ENCODE assay signal across 30 mouse cellular contexts in the genomic region with DNA sequence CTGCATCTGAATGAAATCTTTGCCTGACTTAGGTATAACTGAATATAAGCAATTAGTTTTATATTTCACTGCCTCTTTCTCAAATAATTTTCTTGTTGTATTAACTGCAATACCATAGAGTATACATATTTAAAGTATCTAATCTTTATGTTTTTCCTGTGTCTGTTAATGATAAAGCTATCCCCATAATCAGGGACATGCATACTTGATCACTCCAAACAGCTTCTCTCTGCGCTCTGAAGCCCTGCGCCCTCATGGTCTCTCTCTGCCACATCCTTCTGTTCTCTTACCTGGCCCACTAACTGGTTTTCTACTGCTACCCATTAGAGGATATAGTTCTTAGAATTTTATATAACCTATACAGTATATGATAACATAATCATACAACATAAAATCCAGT. TPM values are rescaled to one million over a fixed set of nuclear protein-coding genes. Genes with fewer than 3 reads are reported as not detected.
DNase-seq lines count a peak whose midpoint lies in the region; ATAC-seq lines count a peak whose summit lies in the region.
"Had no signal": no experiment of that assay in that cellular context is flagged by ENCODE, and none has a peak within 500 bp of the region (broad histone marks: within the 10 kb centered on the region; RNA-seq: fewer than 3 reads in every experiment).

No protein-coding gene starts in this region.

- no peaks in the 10 kb centered on the region for H3K9me3 ChIP-seq in liver, embryonic 11.5 days (ENCODE audit: control insufficient read depth, low read length)
- no peaks in the 10 kb centered on the region for H3K9me3 ChIP-seq in liver, embryonic 13.5 days (replicated peaks)
- no peaks in the 10 kb centered on the region for H3K9me3 ChIP-seq in liver, embryonic 16.5 days (replicated peaks; ENCODE audit: control insufficient read depth, low read length)
- H3K9me3 ChIP-seq: embryonic facial prominence, embryonic 12.5 days; embryonic facial prominence, embryonic 15.5 days; forebrain, embryonic 12.5 days; forebrain, embryonic 15.5 days; G1E; heart, embryonic 12.5 days; heart, embryonic 15.5 days had no signal

- H3K4me3 ChIP-seq in liver, embryonic 11.5 days (ENCODE audit: low read depth, low read length) = no peak overlapping the region
- H3K4me3 ChIP-seq in liver, embryonic 13.5 days (replicated peaks) = no peak overlapping the region
- H3K4me3 ChIP-seq in liver, embryonic 16.5 days (ENCODE audit: low read depth, low read length) = no peak overlapping the region
- H3K4me3 ChIP-seq: embryonic facial prominence, embryonic 12.5 days; embryonic facial prominence, embryonic 15.5 days; forebrain, embryonic 12.5 days; forebrain, embryonic 15.5 days; heart, embryonic 12.5 days; heart, embryonic 15.5 days had no signal

- 71% methylated on average over 2 of the region's 2 CpGs for WGBS in liver, embryonic 11.5 days
- 51% methylated on average over 2 of the region's 2 CpGs for WGBS in liver, embryonic 13.5 days (ENCODE audit: insufficient replicate concordance)
- 21% methylated on average over 2 of the region's 2 CpGs for WGBS in liver, embryonic 16.5 days (ENCODE audit: insufficient replicate concordance)

- no peak overlapping the region for H3K27ac ChIP-seq in liver, embryonic 11.5 days (ENCODE audit: low read depth, low read length)
- H3K27ac ChIP-seq in liver, embryonic 13.5 days = no peak overlapping the region
- no peak overlapping the region for H3K27ac ChIP-seq in liver, embryonic 16.5 days (ENCODE audit: low read length)
- H3K27ac ChIP-seq: embryonic facial prominence, embryonic 12.5 days; embryonic facial prominence, embryonic 15.5 days; forebrain, embryonic 12.5 days; forebrain, embryonic 15.5 days; heart, embryonic 15.5 days; hindbrain, embryonic 14.5 days; hindbrain, postnatal 0 days had no signal

- H3K36me3 ChIP-seq in liver, embryonic 11.5 days (ENCODE audit: control insufficient read depth, insufficient read depth, low read length) = no peaks in the 10 kb centered on the region
- H3K36me3 ChIP-seq in liver, embryonic 13.5 days = peaks cover 12% of the 10 kb centered on the region; the same call in 1 of the 2 replicates
- H3K36me3 ChIP-seq in liver, embryonic 16.5 days (ENCODE audit: control insufficient read depth, insufficient read depth) = no peaks in the 10 kb centered on the region
- H3K36me3 ChIP-seq: forebrain, embryonic 12.5 days; forebrain, embryonic 15.5 days; heart, embryonic 15.5 days had no signal

- H3K27me3 ChIP-seq in liver, embryonic 11.5 days (replicated peaks; ENCODE audit: control insufficient read depth, insufficient read depth, low read length) = no peaks in the 10 kb centered on the region
- no peaks in the 10 kb centered on the region for H3K27me3 ChIP-seq in liver, embryonic 13.5 days
- no peaks in the 10 kb centered on the region for H3K27me3 ChIP-seq in liver, embryonic 16.5 days (ENCODE audit: control insufficient read depth, insufficient read depth, low read depth, low read length)
- H3K27me3 ChIP-seq: CH12.LX; embryonic facial prominence, embryonic 12.5 days; embryonic facial prominence, embryonic 15.5 days; forebrain, embryonic 12.5 days; forebrain, embryonic 15.5 days; heart, embryonic 12.5 days; heart, embryonic 15.5 days had no signal

- ATAC-seq in liver, embryonic 11.5 days (replicated peaks; ENCODE audit: low FRiP score) = peak; percentile 51; the same call in 1 of the 2 replicates
- ATAC-seq in liver, embryonic 13.5 days (ENCODE audit: low read depth) = peak; percentile 64; the same call in 1 of the 2 replicates
- peak; percentile 64; the same call in 1 of the 2 replicates for ATAC-seq in liver, embryonic 16.5 days (ENCODE audit: low read depth)
- peak; percentile 40 for ATAC-seq in megakaryocyte-erythroid progenitor cell, adult 5-6 weeks (replicated peaks; ENCODE audit: low FRiP score, low TSS enrichment, poor library complexity, severe bottlenecking)
- ATAC-seq: forebrain, embryonic 15.5 days; hindbrain, postnatal 0 days; inflammation-experienced regulatory T-cells, adult 6 months had no signal

- no peak overlapping the region for H3K4me2 ChIP-seq in liver, embryonic 11.5 days
- no peak overlapping the region for H3K4me2 ChIP-seq in liver, embryonic 13.5 days
- no peak overlapping the region for H3K4me2 ChIP-seq in liver, embryonic 16.5 days (ENCODE audit: low read depth, low read length)
- H3K4me2 ChIP-seq: embryonic facial prominence, embryonic 12.5 days; embryonic facial prominence, embryonic 15.5 days; forebrain, embryonic 12.5 days; forebrain, embryonic 15.5 days; heart, embryonic 12.5 days; heart, embryonic 15.5 days; hindbrain, embryonic 14.5 days had no signal

- no peak overlapping the region for H3K9ac ChIP-seq in liver, embryonic 11.5 days (ENCODE audit: low read depth, low read length)
- no peak overlapping the region for H3K9ac ChIP-seq in liver, embryonic 13.5 days
- no peak overlapping the region for H3K9ac ChIP-seq in liver, embryonic 16.5 days (ENCODE audit: low read depth, low read length)
- H3K9ac ChIP-seq: embryonic facial prominence, embryonic 12.5 days; embryonic facial prominence, embryonic 15.5 days; forebrain, embryonic 12.5 days; forebrain, embryonic 15.5 days; heart, embryonic 12.5 days; heart, embryonic 15.5 days; hindbrain, embryonic 14.5 days had no signal

- DNase-seq in liver, embryonic 11.5 days (ENCODE audit: low spot score) = no peak
- DNase-seq in liver = no peak
- no peak for DNase-seq in liver, embryonic 13.5 days
- DNase-seq in right cerebral cortex, adult 18-20 months = no peak
- no peak for DNase-seq in lung, postnatal 14 days
- no peak for DNase-seq in right cerebral cortex, postnatal 14 days
- DNase-seq: adrenal gland, adult 2 months; adrenal gland, postnatal 14 days; B cell, adult 2 months; cerebellum, adult 11 months; cerebellum, adult 2 months; cerebellum, adult 9-11 months; cerebellum, postnatal 25 days; gastrocnemius, postnatal 10 days; gastrocnemius, postnatal 36 days; heart, postnatal 14 days; heart, postnatal 4 days had no signal

- H3K4me1 ChIP-seq in liver, embryonic 11.5 days (replicated peaks; ENCODE audit: control insufficient read depth, insufficient read depth, low read length) = no peaks in the 10 kb centered on the region
- H3K4me1 ChIP-seq in liver, embryonic 13.5 days (replicated peaks) = peaks cover 22% of the 10 kb centered on the region
- H3K4me1 ChIP-seq in liver, embryonic 16.5 days (ENCODE audit: control insufficient read depth, low read depth, low read length) = peaks cover 3% of the 10 kb centered on the region; the same call in 1 of the 2 replicates
- H3K4me1 ChIP-seq: embryonic facial prominence, embryonic 12.5 days; embryonic facial prominence, embryonic 15.5 days; forebrain, embryonic 12.5 days; forebrain, embryonic 15.5 days; heart, embryonic 12.5 days; heart, embryonic 15.5 days had no signal

RNA-seq across cellular contexts. Expression of gene Stx17, which starts 24.8 kb away (rescaled TPM):
- polyA plus RNA-seq in liver, embryonic 11.5 days (2014; fragmentation: Nextera tagmentation; extraction: Ambion mirVana) = 28.2 and 29.5 TPM in 2 replicates
- 22.3 and 23.6 TPM in 2 replicates for polyA plus RNA-seq in liver, embryonic 13.5 days (2015; fragmentation: Nextera tagmentation; extraction: Ambion mirVana)
- 14.5 and 15.9 TPM in 2 replicates for polyA plus RNA-seq in liver, embryonic 16.5 days (2015; fragmentation: Nextera tagmentation; extraction: Ambion mirVana)
- total RNA-seq in megakaryocyte-erythroid progenitor cell, adult 5-6 weeks (2014; fragmentation: Nextera tagmentation) = 16.3 and 22.8 TPM in 2 replicates
- total RNA-seq in megakaryocyte-erythroid progenitor cell, adult 5-6 weeks (2017) = 25.6 and 35.5 TPM in 2 replicates
